45 mouse cellular contexts compared by ENCODE assay signal in genomic region chr15:9276838-9277295, GRCm38 (mm10). TPM values are rescaled to one million over a fixed set of nuclear protein-coding genes. Genes with fewer than 3 reads are reported as not detected.
"Had no signal": no experiment of that assay in that cellular context is flagged by ENCODE, and none has a peak within 500 bp of the region (broad histone marks: within the 10 kb centered on the region; RNA-seq: fewer than 3 reads in every experiment).

TSS of gene Ugt3a1 (plus strand) at chr15:9276888.

- H3K27ac ChIP-seq: left cerebral cortex, adult 2 months; limb, embryonic 10.5 days; limb, embryonic 12.5 days; limb, embryonic 13.5 days; limb, embryonic 15.5 days; liver, embryonic 12.5 days; liver, embryonic 13.5 days; liver, embryonic 14.5 days; liver, embryonic 15.5 days; lung, embryonic 15.5 days; macrophage; midbrain, embryonic 10.5 days; midbrain, embryonic 12.5 days; midbrain, embryonic 13.5 days; midbrain, embryonic 15.5 days; neural tube, embryonic 12.5 days had no signal

- H3K4me1 ChIP-seq: limb, embryonic 10.5 days; limb, embryonic 12.5 days; limb, embryonic 13.5 days; limb, embryonic 15.5 days; liver, embryonic 12.5 days; liver, embryonic 13.5 days; liver, embryonic 15.5 days; lung, embryonic 15.5 days; midbrain, embryonic 10.5 days; midbrain, embryonic 12.5 days; midbrain, embryonic 13.5 days; midbrain, embryonic 15.5 days; neural tube, embryonic 12.5 days had no signal

- H3K9ac ChIP-seq: limb, embryonic 12.5 days; limb, embryonic 13.5 days; limb, embryonic 15.5 days; liver, embryonic 12.5 days; liver, embryonic 13.5 days; liver, embryonic 14.5 days; liver, embryonic 15.5 days; liver, postnatal 0 days; lung, embryonic 14.5 days; lung, embryonic 15.5 days; midbrain, embryonic 12.5 days; midbrain, embryonic 13.5 days; midbrain, embryonic 15.5 days; neural tube, embryonic 12.5 days had no signal

- DNase-seq: liver; liver, embryonic 13.5 days; liver, postnatal 0 days; lung, adult 18-20 months; lung, adult 2 months; lung, embryonic 14.5 days; lung, postnatal 10 days; lung, postnatal 14 days; lung, postnatal 36 days; lung, postnatal 4 days; midbrain, embryonic 14.5 days had no signal

- ATAC-seq: liver, embryonic 12.5 days; liver, postnatal 0 days; lung, postnatal 0 days; midbrain, embryonic 13.5 days; midbrain, embryonic 15.5 days; midbrain, embryonic 16.5 days had no signal

- H3K9me3 ChIP-seq: limb, embryonic 10.5 days; limb, embryonic 12.5 days; limb, embryonic 13.5 days; limb, embryonic 15.5 days; liver, embryonic 12.5 days; liver, embryonic 13.5 days; liver, embryonic 15.5 days; lung, embryonic 15.5 days; megakaryocyte, embryonic 14.5 days; midbrain, embryonic 10.5 days; midbrain, embryonic 12.5 days; midbrain, embryonic 13.5 days; midbrain, embryonic 15.5 days; neural tube, embryonic 12.5 days had no signal

- H3K4me2 ChIP-seq: limb, embryonic 12.5 days; limb, embryonic 13.5 days; limb, embryonic 15.5 days; liver, embryonic 12.5 days; liver, embryonic 13.5 days; liver, embryonic 15.5 days; lung, embryonic 14.5 days; lung, embryonic 15.5 days; midbrain, embryonic 11.5 days; midbrain, embryonic 12.5 days; midbrain, embryonic 13.5 days; midbrain, embryonic 15.5 days; neural tube, embryonic 12.5 days had no signal

- H3K4me3 ChIP-seq: left cerebral cortex, adult 2 months; limb, embryonic 10.5 days; limb, embryonic 12.5 days; limb, embryonic 13.5 days; limb, embryonic 15.5 days; liver, embryonic 12.5 days; liver, embryonic 13.5 days; liver, embryonic 15.5 days; lung, embryonic 15.5 days; megakaryocyte, embryonic 14.5 days; midbrain, embryonic 10.5 days; midbrain, embryonic 12.5 days; midbrain, embryonic 13.5 days; midbrain, embryonic 15.5 days; neural tube, embryonic 12.5 days had no signal

- H3K27me3 ChIP-seq: limb, embryonic 12.5 days; limb, embryonic 13.5 days; limb, embryonic 15.5 days; liver, embryonic 12.5 days; liver, embryonic 13.5 days; liver, embryonic 15.5 days; lung, embryonic 15.5 days; megakaryocyte, embryonic 14.5 days; midbrain, embryonic 12.5 days; midbrain, embryonic 13.5 days; midbrain, embryonic 15.5 days; neural tube, embryonic 12.5 days had no signal

- H3K36me3 ChIP-seq: limb, embryonic 10.5 days; limb, embryonic 12.5 days; limb, embryonic 13.5 days; limb, embryonic 15.5 days; liver, embryonic 12.5 days; liver, embryonic 13.5 days; liver, embryonic 15.5 days; lung, embryonic 15.5 days; midbrain, embryonic 10.5 days; midbrain, embryonic 12.5 days; midbrain, embryonic 13.5 days; midbrain, embryonic 15.5 days; neural tube, embryonic 12.5 days had no signal

RNA-seq across cellular contexts. Expression of gene Ugt3a1, which starts in this region (rescaled TPM):
- total RNA-seq: left cerebral cortex, adult 18-20 months; left cerebral cortex, adult 2 months; left cerebral cortex, adult 8-10 months; left cerebral cortex, postnatal 10 days; left cerebral cortex, postnatal 14 days; left cerebral cortex, postnatal 25 days; left cerebral cortex, postnatal 36 days; megakaryocyte progenitor cell, adult 5-6 weeks; megakaryocyte, adult 5-6 weeks; megakaryocyte-erythroid progenitor cell, adult 5-6 weeks; midbrain, postnatal 0 days; monocyte, adult 5-6 weeks had no signal
- polyA plus RNA-seq: limb, embryonic 10.5 days; limb, embryonic 11.5 days; limb, embryonic 12.5 days; limb, embryonic 13.5 days; limb, embryonic 14.5 days; limb, embryonic 15.5 days; lung, adult 2 months; lung, embryonic 14.5 days; lung, embryonic 15.5 days; lung, embryonic 16.5 days; lung, postnatal 0 days; macrophage; midbrain, embryonic 10.5 days; midbrain, embryonic 12.5 days; midbrain, embryonic 13.5 days; midbrain, embryonic 14.5 days; midbrain, embryonic 15.5 days; midbrain, embryonic 16.5 days; midbrain, postnatal 0 days; neural tube, embryonic 11.5 days; neural tube, embryonic 12.5 days had no signal
